ENCODE assay signal across 19 mouse cellular contexts in the genomic region with DNA sequence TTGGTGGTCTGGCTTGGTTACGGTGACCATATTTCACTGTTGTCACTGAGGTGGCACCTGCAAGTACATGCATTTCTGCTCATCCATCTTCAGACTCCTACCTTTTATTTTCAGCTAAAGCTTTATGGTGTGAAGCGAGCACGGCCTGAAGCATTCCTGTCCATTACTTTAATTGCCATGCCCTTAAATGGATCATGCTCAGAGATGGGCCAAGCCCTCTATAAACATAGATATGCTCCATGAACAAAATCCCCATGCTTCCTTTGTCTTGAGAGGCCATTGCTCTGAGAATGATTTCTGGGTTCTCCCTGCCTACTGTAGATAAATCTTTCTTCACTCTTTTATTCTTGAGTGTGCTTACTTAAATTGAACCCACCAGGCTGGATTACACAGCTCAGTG. TPM values are rescaled to one million over a fixed set of nuclear protein-coding genes. Genes with fewer than 3 reads are reported as not detected.
"Had no signal": no experiment of that assay in that cellular context is flagged by ENCODE, and none has a peak within 500 bp of the region (broad histone marks: within the 10 kb centered on the region; RNA-seq: fewer than 3 reads in every experiment).

No protein-coding gene starts in this region.

- DNase-seq: lung, adult 18-20 months; lung, embryonic 14.5 days; lung, postnatal 10 days; lung, postnatal 4 days; midbrain, embryonic 14.5 days; retina, postnatal 1 day; right cerebral cortex, adult 18-20 months; right cerebral cortex, postnatal 25 days; right cerebral cortex, postnatal 4 days; spleen, adult 18-20 months; thymus, adult 18-20 months; thymus, postnatal 14 days; thymus, postnatal 36 days had no signal

- H3K36me3 ChIP-seq: midbrain, embryonic 10.5 days; midbrain, embryonic 12.5 days; neural tube, embryonic 13.5 days; neural tube, embryonic 15.5 days had no signal

- H3K9ac ChIP-seq: lung, embryonic 14.5 days; midbrain, embryonic 12.5 days; neural tube, embryonic 13.5 days; neural tube, embryonic 15.5 days had no signal

- ATAC-seq: midbrain, embryonic 16.5 days had no signal

- H3K9me3 ChIP-seq: midbrain, embryonic 10.5 days; midbrain, embryonic 12.5 days; neural tube, embryonic 13.5 days; neural tube, embryonic 15.5 days had no signal

- H3K27ac ChIP-seq: midbrain, embryonic 10.5 days; midbrain, embryonic 12.5 days; neural tube, embryonic 13.5 days; neural tube, embryonic 15.5 days had no signal

- H3K27me3 ChIP-seq: midbrain, embryonic 12.5 days; neural tube, embryonic 13.5 days; neural tube, embryonic 15.5 days had no signal

- H3K4me2 ChIP-seq: lung, embryonic 14.5 days; midbrain, embryonic 12.5 days; neural tube, embryonic 13.5 days; neural tube, embryonic 15.5 days had no signal

- H3K4me1 ChIP-seq: midbrain, embryonic 10.5 days; midbrain, embryonic 12.5 days; neural tube, embryonic 13.5 days; neural tube, embryonic 15.5 days had no signal

- H3K4me3 ChIP-seq: midbrain, embryonic 10.5 days; midbrain, embryonic 12.5 days; myocyte; neural tube, embryonic 13.5 days; neural tube, embryonic 15.5 days had no signal

RNA-seq across cellular contexts. Expression of gene Hist1h2ad, which starts 30.3 kb away (rescaled TPM):
- polyA plus RNA-seq: midbrain, embryonic 16.5 days; neural tube, embryonic 15.5 days had no signal
